Mouse (Mus musculus) liver, postnatal 0 days (tissue): ENCODE measurements at regions not wholly inside any gene's neighbourhood (a gene's known extent, or its start where the extent isn't known, plus 50 kb on each side); places are given as distances from the start of the nearest gene placed in this dataset.

Experiments
- ATAC-seq: fragments of 200-750 bp; cut with Nextera tagmentation; 2 replicates; pipeline ENCODE4 v1.8.0; 2017; ENCODE audit warnings: mild to moderate bottlenecking, moderate library complexity
- DNase-seq: peaks from one replicate; pipeline ENCODE4 v3.0.0-alpha.2; 2016
- H3K27ac ChIP-seq: fragments of 300-500 bp; sonication (generic); 2 replicates; pipeline ENCODE4 v1.5.1; 2014; ENCODE audit warnings: antibody characterized with exemption, moderate library complexity, mild to moderate bottlenecking, low read depth
- H3K27me3 ChIP-seq: fragments of 300-500 bp; sonication (generic); 2 replicates; pipeline ENCODE4 v1.6.1; 2014; ENCODE audit warnings: low read length, control low read depth, mixed read lengths; ENCODE audit not compliant: insufficient read depth
- H3K36me3 ChIP-seq: fragments of 300-500 bp; sonication (generic); replicated peaks from 2 replicates; pipeline ENCODE4 v1.6.1; 2014; ENCODE audit warnings: mild to moderate bottlenecking, control low read depth, low read length, moderate library complexity, mixed read lengths; ENCODE audit not compliant: insufficient read depth
- H3K4me1 ChIP-seq: fragments of 300-500 bp; sonication (generic); 2 replicates; pipeline ENCODE4 v1.6.1; 2014; ENCODE audit warnings: antibody characterized with exemption, mild to moderate bottlenecking, control low read depth; ENCODE audit not compliant: insufficient read depth
- H3K4me2 ChIP-seq: fragments of 300-500 bp; sonication (generic); 2 replicates; pipeline ENCODE4 v1.6.1; 2014; ENCODE audit warnings: low read depth, mild to moderate bottlenecking, low read length, moderate library complexity, mixed read lengths
- H3K4me3 ChIP-seq: fragments of 300-500 bp; sonication (generic); 2 replicates; pipeline ENCODE4 v1.5.1; 2014; ENCODE audit warnings: low read depth, low read length
- H3K9ac ChIP-seq: fragments of 300-500 bp; sonication (generic); replicated peaks from 2 replicates; pipeline ENCODE4 v1.6.1; 2014; ENCODE audit warnings: mild to moderate bottlenecking, moderate library complexity
- H3K9me3 ChIP-seq: fragments of 300-500 bp; sonication (generic); 2 replicates; pipeline ENCODE4 v1.6.1; 2016; ENCODE audit warnings: mild to moderate bottlenecking, control low read depth, low read length, mixed read lengths
- CTCF ChIP-seq: sonication (generic); IDR thresholded peaks from 2 replicates; pipeline ENCODE4 v1.5.1; 2016; ENCODE audit warnings: antibody characterized with exemption, low read depth
- EP300 ChIP-seq: IDR thresholded peaks from 2 replicates; pipeline ENCODE4 v1.6.1; 2016; ENCODE audit warnings: antibody characterized with exemption, low read depth, mild to moderate bottlenecking
- WGBS: fragments of 180-500 bp; shearing (Covaris S2); extraction: QIAGEN DNeasy Blood & Tissue Kit; methylation state at CpG from one replicate; pipeline ENCODE4 v1.1.7; 2014; ENCODE audit not compliant: insufficient replicate concordance; 5-methylcytosine and 5-hydroxymethylcytosine counted together

DNA sequence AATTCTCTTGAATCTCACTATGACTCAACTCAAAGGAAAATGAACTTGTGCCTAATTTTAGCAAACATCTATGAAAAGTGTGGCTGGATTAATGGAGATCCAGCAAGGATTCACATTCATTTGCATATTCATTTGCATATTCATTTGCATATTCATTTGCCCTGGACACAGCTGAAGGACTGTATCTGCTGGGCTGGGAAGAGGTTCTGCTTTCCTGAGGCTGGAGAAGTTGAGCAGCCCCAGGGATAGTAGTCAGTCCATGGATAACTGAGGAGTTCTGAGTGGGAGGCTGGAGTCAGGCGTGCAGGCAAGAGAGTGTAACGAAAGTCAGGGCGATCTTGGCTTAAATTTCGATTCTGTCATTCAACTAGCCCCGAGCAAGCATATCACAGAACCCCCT, 164.3 kb upstream of the Tmpo start:
- TF ChIP-seq EP300: no peak
- no peak for TF ChIP-seq CTCF
- WGBS: 75% methylated on average over 5 of the region's 5 CpGs
- H3K9me3 ChIP-seq: no peaks in the 10 kb centered on the region

DNA sequence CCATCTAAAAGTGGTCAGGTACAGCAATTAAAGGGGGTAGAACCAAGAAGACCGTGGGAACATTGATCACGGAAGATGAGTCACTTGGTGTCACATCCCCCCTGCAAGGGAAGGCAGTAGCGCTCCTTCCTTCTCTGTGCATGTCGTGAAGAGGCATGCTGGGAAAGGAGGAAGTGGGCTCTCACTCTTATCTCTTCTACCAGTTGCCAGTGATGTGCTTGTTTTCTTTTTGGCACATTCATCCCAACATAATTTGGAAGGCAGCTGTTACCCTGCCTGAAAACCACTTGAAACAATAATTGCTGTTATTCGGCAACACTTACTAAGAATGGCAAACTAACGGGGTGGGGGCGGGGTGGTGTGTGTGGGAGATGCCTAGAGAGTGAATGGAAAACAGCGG, 161.0 kb upstream of the Tmpo start:
- no peak overlapping the region for H3K9ac ChIP-seq
- no peak overlapping the region for H3K4me2 ChIP-seq
- no peak overlapping the region for H3K4me3 ChIP-seq
- H3K27me3 ChIP-seq: no peaks in the 10 kb centered on the region
- H3K36me3 ChIP-seq: no peaks in the 10 kb centered on the region
- no peak overlapping the region for H3K27ac ChIP-seq
- TF ChIP-seq CTCF: no peak
- no peak for TF ChIP-seq EP300
- H3K4me1 ChIP-seq: no peaks in the 10 kb centered on the region
- H3K9me3 ChIP-seq: no peaks in the 10 kb centered on the region
- no peak for DNase-seq
- no peak for ATAC-seq
- WGBS: 40% methylated on average over 8 of the region's 8 CpGs

More for the DNA sequence above, 164.3 kb upstream of the Tmpo start:
- Histone ChIP-seq H3K27ac (no peak overlapping the region), H3K36me3 (no peaks in the 10 kb centered on the region), H3K4me1 (no peaks in the 10 kb centered on the region), H3K27me3 (no peaks in the 10 kb centered on the region), H3K9ac (no peak overlapping the region), H3K4me2 (no peak overlapping the region), H3K4me3 (no peak overlapping the region)
- DNase-seq: no peak
- ATAC-seq: no peak

DNA sequence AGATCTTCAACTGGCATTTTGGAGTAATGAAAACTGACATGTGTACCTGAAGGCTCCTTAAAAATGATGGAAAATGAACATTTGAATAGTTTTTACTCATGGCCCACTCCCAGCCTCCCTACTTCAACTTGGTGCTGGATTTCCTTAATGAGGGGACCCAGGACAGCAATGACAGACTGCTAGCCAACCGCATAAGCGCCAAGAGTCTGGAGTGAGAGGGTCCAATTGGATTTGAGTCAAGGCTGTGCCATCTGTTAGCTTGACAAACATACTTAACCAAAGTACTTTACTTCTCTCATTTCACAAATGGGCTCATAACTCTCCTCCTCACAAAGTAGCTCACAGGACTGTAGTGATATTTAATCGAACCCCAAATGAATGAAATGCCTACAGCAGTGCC, 158.2 kb upstream of the Tmpo start:
- H3K27me3 ChIP-seq: no peaks in the 10 kb centered on the region
- H3K36me3 ChIP-seq: no peaks in the 10 kb centered on the region
- TF ChIP-seq CTCF: no peak
- TF ChIP-seq EP300: no peak
- H3K4me1 ChIP-seq: no peaks in the 10 kb centered on the region
- no peak overlapping the region for H3K27ac ChIP-seq
- no peaks in the 10 kb centered on the region for H3K9me3 ChIP-seq
- no peak overlapping the region for H3K9ac ChIP-seq
- no peak for ATAC-seq
- 79% methylated on average over 3 of the region's 3 CpGs for WGBS
- DNase-seq: no peak
- no peak overlapping the region for H3K4me2 ChIP-seq
- H3K4me3 ChIP-seq: no peak overlapping the region

DNA sequence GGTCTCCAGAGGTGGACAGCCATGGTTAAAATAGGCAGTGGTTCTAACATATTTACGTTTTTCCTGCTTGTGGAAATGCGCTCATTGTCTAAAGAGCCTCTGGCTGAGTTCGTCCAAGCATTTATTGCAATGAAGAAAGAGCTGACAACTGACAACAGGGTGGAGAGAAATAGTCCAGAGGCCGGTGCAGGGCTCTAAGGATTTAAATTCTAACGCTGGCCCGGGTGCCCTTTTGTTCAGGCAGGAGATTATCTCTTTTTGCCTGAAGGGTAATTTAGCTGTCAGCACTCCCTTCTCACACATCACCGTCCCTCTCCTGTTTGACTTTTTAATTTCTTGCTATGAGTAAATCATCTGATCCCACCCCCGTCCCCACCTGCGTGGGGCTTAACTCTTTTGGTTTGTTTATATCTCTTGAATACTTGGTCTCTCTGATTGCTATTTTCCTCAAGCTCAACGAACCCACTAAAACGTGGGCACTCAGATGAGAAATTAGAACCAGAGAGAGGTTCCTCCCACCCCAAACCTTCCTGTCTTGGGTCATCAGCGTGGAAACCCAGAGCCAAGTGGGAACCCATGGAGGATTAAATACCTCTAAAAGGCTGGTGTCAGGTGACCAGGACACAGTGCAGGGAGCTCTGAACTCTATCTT, 145.7 kb upstream of the Tmpo start:
- H3K27ac ChIP-seq: no peak overlapping the region
- H3K4me2 ChIP-seq: no peak overlapping the region
- H3K9me3 ChIP-seq: no peaks in the 10 kb centered on the region
- no peak for TF ChIP-seq EP300
- no peak for DNase-seq
- no peak for ATAC-seq
- H3K9ac ChIP-seq: no peak overlapping the region
- no peaks in the 10 kb centered on the region for H3K36me3 ChIP-seq
- 63% methylated on average over 12 of the region's 12 CpGs for WGBS
- H3K4me1 ChIP-seq: no peaks in the 10 kb centered on the region
- H3K27me3 ChIP-seq: no peaks in the 10 kb centered on the region
- no peak overlapping the region for H3K4me3 ChIP-seq

DNA sequence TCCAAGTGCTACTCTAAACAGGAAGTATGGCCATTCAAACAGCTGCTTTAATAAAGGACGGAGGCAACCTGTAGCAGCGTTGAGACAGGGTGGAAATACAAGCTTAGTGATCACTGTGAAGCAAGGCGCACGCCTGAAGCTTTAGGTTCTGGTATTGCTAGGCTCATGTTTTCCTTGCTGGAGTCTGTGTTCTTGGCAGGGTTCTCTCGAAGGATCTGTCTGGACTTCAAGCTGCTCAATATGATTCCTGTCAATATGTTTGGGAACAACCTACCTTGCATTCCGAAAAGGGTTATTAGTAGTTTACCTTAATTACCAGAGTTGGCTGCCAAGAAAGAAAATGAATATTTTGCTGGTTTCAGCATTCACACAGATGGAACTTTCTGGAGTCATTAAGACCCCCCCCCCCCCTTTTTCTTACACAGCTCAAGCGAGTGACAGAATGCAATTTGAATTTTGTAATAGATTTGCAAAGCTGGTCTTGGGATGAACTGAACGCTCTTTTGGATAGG, 145.1 kb upstream of the Tmpo start:
- no peaks in the 10 kb centered on the region for H3K27me3 ChIP-seq
- no peak overlapping the region for H3K4me3 ChIP-seq
- TF ChIP-seq EP300 (no peak), CTCF (no peak)
- no peak overlapping the region for H3K27ac ChIP-seq
- H3K4me1 ChIP-seq: no peaks in the 10 kb centered on the region
- H3K9me3 ChIP-seq: no peaks in the 10 kb centered on the region
- WGBS: 77% methylated on average over 8 of the region's 8 CpGs
- ATAC-seq (no peak), DNase-seq (no peak)
- H3K36me3 ChIP-seq: no peaks in the 10 kb centered on the region
- no peak overlapping the region for H3K9ac ChIP-seq
- no peak overlapping the region for H3K4me2 ChIP-seq

DNA sequence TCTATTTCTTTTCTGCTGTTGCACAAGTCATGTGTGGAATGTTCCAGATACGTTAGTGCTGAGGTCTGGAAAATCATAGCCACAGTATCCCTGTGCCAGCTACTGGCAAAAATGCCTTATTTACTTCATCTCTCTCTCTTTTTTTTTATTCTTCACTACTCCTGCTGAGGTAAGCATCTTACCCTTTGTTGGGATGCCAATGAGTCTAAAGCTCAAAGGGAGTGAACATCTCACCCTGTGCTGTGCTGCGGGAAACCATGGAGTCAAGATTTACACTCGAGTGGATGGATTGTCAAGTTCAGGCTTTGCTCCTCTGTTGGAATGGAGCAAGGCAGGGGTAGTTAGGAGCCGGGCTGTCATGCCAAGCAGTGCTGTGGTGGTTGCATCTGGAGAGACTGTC, 140.1 kb upstream of the Tmpo start:
- no peak overlapping the region for H3K4me2 ChIP-seq
- H3K9me3 ChIP-seq: no peaks in the 10 kb centered on the region
- no peak overlapping the region for H3K4me3 ChIP-seq
- WGBS: 68% methylated on average over 4 of the region's 4 CpGs
- TF ChIP-seq CTCF (no peak), EP300 (no peak)
- H3K27ac ChIP-seq: no peak overlapping the region
- H3K9ac ChIP-seq: no peak overlapping the region
- ATAC-seq: no peak
- H3K4me1 ChIP-seq: no peaks in the 10 kb centered on the region
- H3K27me3 ChIP-seq: no peaks in the 10 kb centered on the region
- DNase-seq: no peak
- H3K36me3 ChIP-seq: no peaks in the 10 kb centered on the region
